Mouse (Mus musculus) lung, adult 2 months (tissue): ENCODE results near the gene Tmem259.

Experiments used
- CTCF ChIP-seq: fragments of 200-500 bp; IDR thresholded peaks from 2 replicates; pipeline ENCODE4 v1.5.1; 2011; ENCODE audit warnings: mild to moderate bottlenecking, low read length, control low read depth; ENCODE audit not compliant: insufficient read depth
- POLR2A ChIP-seq: fragments of 200-500 bp; IDR thresholded peaks from 2 replicates; pipeline ENCODE4 v1.6.1; 2011; ENCODE audit warnings: low read depth, mild to moderate bottlenecking, control low read depth, low read length, borderline replicate concordance; ENCODE audit errors: extremely low read depth

DNA sequence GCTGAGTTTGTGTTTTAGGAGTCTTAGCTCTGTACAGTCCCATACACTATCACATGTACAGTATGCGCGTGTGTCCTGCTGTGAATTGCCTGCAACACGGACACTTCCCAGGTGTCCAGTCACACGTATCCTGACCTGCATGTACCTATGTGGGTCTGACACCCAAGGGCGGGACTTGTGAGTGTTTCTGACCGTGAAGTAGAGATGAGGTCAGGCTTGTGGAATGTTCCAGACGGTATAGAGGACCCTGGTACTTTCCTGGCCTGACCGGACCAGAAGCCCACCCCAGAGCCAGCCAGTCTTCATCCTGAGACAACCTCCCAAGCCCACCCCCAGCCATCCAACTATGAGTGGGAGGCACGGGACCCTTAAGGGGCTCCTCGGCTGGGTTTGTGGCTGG lies 31.5 kb upstream of the Tmem259 start:
- TF ChIP-seq CTCF (no peak), POLR2A (peak; percentile 54; the same call in 1 of the 2 replicates)
